Mouse (Mus musculus) thymus, postnatal 4 days (tissue): Measurements from ENCODE around the gene Scml4.

Source experiments
- DNase-seq: peaks from one replicate; pipeline ENCODE4 v3.0.0; 2021

The Scml4 gene

GRCm38 (mm10) chr10:42995484-42995895 lies 135.3 kb downstream of the Scml4 start:
- no peak for DNase-seq

GRCm38 (mm10) chr10:42997278-42997677 lies 137.1 kb downstream of the Scml4 start:
- no peak for DNase-seq

GRCm38 (mm10) chr10:42999324-42999723 lies 139.2 kb downstream of the Scml4 start:
- no peak for DNase-seq

GRCm38 (mm10) chr10:43001433-43001832 lies 141.3 kb downstream of the Scml4 start:
- DNase-seq, result no peak

GRCm38 (mm10) chr10:43002066-43002678 lies 142.0 kb downstream of the Scml4 start:
- peak; percentile 26 for DNase-seq

GRCm38 (mm10) chr10:43002721-43003465 lies 142.7 kb downstream of the Scml4 start:
- peak; percentile 35 for DNase-seq

GRCm38 (mm10) chr10:43003466-43003757 lies 143.2 kb downstream of the Scml4 start:
- no peak for DNase-seq

GRCm38 (mm10) chr10:43004174-43004734 lies 144.1 kb downstream of the Scml4 start:
- no peak for DNase-seq

GRCm38 (mm10) chr10:43005031-43005430 lies 144.9 kb downstream of the Scml4 start:
- DNase-seq, result no peak

- DNase-seq, result no peak
Observed at GRCm38 (mm10) chr10:43005677-43006076, 145.5 kb downstream of the Scml4 start.

GRCm38 (mm10) chr10:43006534-43006933 lies 146.4 kb downstream of the Scml4 start:
- no peak for DNase-seq

- no peak for DNase-seq
Observed at GRCm38 (mm10) chr10:43008116-43008515, 147.9 kb downstream of the Scml4 start.
